Mouse (Mus musculus) testis, postnatal 14 days (tissue): Measurements from ENCODE around the gene Bola1.
"Not testable (repeated sequence)": the region's sequence is repeated elsewhere in the genome, so short reads cannot be mapped to it uniquely, and the experiment has no call there.

Experiments used
- DNase-seq: peaks from one replicate; pipeline ENCODE4 v3.0.0; 2021; ENCODE audit warnings: low spot score

The Bola1 gene

DNA sequence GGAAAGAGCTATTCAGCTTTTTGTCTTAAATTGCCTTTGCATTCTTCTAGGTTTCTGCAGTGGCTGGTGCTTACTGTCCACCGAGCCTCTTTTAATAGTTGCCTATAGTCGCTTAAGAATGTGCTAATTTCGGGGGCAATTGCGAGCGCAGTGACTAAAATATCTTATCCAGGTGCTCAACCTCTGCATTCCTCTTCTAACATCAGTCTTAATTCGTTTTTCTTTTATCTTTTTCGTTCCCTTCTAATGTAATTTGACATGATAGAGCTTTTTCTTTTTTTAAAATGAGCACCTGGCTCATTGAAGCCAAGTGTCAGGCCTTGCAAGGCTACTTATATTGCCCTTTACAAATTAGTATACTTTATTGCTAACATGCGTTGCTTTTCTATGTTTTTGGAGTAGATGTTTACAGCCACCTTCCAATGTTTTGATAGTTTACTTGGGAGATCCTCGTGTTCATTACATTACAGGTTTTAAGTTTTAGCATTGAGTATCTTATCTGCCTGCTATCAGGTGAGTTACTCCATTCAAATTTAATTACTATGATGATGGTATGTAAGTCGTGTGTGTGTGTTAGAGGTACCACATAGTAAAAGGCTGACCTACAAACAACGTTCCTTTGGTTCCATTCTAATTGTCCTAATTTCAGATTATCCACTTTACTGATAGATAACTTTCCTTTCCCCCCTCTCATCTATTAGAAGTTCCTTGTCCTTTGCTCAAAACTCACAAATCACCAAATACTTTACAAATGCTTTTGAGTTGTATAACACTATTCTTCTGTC lies 28.0 kb upstream of the Bola1 start:
- no peak for DNase-seq

DNA sequence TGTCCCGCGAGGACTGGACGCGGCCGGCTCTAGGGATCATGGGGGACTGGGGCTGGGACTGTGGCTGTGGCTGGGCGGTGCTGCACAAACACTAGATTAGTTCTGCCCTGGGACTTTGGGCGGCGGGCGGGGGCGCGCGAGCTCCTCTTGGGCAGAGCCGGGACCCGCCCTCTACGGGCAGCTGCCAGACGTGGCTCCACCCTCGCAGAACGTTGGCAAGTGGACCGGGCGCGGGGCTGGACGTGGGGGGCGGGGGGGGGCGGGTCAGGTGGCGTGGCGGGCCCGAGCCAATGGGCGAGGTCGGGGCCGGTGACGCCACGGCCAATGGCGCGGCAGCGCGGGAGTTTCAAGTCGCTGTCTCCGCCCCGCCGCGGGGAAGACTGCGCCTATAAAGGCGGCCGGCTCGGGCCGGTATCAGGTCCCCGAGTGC lies 26.9 kb upstream of the Bola1 start, which contains the start of gene Hist2h3c1:
Gene Hist2h3c1, plus strand, starts transcription at position 259 of the 430 bp plus-strand sequence.
- not testable (repeated sequence) for DNase-seq

DNA sequence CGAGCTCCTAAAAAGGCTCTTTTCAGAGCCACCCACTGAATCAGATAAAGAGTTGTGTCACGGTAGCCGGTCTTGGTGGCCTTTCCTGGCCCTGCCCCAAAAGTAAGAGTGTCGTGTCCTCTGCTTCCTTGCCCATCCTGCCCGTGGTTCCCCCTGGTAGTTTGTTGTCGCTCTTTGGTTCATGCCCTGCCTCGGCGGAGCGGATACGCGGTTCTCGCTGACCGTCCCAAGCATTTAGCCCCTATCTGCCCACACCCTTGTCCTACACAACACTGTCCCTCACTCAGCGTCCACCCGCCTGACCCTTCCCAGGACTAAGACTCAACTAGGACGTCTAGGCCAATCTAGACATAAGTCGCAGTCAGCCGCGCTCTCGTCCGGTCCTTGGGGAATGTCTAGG lies 26.5 kb upstream of the Bola1 start:
- not testable (repeated sequence) for DNase-seq

DNA sequence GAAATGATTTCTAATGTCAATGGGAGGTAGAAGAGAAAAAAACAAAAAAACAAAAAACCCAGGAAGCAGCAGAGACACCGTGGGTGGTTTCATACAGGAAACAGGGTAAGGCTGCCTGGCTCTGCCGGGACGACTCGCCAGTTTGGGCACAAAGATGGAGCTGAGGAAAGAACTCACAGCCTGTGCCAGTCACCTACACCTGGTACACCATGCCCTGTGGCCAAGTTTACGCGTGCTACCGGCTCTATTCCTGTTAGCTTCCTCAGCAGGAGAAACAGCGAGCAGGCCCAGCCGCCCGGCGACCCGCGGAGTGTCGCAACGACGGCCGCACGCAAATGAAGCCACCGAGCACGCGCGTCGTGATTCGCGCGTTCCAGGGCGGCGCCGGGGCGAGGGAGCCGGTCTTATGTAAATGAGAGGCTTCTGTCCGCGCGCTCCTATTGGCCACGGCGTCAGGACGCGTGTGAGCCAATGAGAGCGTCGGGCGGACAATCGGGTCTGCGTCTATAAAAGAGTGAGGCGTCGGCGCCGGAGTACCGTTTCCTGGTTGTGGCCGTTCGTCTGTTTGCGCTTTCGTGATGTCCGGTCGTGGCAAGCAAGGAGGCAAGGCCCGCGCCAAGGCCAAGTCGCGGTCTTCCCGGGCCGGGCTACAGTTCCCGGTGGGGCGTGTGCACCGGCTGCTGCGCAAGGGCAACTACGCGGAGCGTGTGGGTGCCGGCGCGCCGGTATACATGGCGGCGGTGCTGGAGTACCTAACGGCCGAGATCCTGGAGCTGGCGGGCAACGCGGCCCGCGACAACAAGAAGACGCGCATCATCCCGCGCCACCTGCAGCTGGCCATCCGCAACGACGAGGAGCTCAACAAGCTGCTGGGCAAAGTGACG lies 25.7 kb upstream of the Bola1 start, which contains the start of gene Hist2h2aa1:
Gene Hist2h2aa1, plus strand, starts transcription at position 495 of the 884 bp plus-strand sequence.
- DNase-seq, result peak; percentile 85

DNA sequence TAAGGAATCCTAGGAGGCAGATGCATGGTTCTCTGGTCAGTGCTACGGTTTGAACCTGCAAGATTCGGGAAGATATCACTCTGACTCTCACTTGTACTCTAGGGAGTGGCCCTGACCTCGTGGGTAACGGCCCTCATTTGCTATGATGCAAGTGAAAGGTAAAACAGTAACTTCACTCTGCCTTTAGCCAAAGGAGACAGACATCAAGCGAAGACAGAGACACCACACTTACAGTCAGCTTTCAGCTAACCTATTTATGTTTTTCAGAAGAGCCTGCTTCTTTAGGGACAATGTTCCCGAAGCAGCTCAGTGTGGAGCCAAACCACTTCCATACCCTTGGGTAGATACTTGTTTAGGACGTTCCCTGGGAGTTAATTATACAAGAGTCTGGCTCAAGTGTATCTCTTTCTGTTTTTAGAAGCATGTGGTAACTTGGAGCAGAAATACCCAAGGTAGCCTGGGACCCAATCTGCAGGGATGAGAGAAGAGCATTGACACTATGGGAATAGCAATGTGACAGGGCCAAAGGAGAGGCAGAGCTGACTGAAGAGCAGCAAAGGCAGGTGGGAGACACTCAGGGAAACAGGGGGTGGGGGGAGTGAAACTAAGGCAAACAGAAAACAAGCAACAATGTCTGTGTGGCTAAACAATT lies 24.5 kb upstream of the Bola1 start:
- DNase-seq, result no peak

DNA sequence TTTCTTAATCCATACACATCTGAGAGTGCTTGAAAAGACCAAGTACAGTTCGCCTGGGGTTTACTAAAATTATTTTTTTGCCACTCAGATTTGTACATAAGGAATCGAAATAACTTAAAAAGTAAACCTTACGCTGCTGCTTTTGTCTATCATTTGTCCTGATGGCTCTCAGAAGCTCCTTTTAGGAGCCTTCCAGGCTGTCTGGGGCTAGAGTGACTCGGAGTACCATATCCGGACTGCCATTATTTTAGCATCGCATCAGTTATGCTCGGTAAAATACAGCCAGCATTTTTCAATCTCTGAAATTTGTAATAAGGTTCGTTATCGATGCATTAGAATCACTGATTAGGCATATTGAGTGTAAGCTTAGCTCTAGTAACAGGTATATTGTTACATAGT lies 21.3 kb upstream of the Bola1 start:
- DNase-seq, result no peak

DNA sequence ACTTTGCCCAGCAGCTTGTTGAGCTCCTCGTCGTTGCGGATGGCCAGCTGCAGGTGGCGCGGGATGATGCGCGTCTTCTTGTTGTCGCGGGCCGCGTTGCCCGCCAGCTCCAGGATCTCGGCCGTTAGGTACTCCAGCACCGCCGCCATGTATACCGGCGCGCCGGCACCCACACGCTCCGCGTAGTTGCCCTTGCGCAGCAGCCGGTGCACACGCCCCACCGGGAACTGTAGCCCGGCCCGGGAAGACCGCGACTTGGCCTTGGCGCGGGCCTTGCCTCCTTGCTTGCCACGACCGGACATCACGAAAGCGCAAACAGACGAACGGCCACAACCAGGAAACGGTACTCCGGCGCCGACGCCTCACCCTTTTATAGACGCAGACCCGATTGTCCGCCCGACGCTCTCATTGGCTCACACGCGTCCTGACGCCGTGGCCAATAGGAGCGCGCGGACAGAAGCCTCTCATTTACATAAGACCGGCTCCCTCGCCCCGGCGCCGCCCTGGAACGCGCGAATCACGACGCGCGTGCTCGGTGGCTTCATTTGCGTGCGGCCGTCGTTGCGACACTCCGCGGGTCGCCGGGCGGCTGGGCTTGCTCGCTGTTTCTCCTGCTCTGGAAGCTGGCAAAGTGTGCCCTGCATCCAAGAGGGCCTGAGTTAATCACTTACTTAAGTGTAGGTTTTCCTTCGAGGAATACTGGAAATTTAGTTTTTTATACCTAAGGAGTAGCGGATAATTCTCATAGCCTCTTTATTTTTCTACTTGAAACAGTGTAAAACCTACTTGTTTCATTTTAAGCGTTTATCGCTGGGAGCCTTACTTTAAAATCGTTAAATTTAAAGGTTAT lies 20.7 kb upstream of the Bola1 start, which contains the start of gene Hist2h2aa2:
Gene Hist2h2aa2, minus strand, starts transcription at position 328 of the 850 bp plus-strand sequence.
- DNase-seq, result peak; percentile 92

DNA sequence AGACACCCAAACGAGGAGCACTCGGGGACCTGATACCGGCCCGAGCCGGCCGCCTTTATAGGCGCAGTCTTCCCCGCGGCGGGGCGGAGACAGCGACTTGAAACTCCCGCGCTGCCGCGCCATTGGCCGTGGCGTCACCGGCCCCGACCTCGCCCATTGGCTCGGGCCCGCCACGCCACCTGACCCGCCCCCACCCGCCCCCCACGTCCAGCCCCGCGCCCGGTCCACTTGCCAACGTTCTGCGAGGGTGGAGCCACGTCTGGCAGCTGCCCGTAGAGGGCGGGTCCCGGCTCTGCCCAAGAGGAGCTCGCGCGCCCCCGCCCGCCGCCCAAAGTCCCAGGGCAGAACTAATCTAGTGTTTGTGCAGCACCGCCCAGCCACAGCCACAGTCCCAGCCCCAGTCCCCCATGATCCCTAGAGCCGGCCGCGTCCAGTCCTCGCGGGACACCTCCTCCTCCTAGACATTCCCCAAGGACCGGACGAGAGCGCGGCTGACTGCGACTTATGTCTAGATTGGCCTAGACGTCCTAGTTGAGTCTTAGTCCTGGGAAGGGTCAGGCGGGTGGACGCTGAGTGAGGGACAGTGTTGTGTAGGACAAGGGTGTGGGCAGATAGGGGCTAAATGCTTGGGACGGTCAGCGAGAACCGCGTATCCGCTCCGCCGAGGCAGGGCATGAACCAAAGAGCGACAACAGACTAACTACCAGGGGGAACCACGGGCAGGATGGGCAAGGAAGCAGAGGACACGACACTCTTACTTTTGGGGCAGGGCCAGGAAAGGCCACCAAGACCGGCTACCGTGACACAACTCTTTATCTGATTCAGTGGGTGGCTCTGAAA lies 19.7 kb upstream of the Bola1 start, which contains the start of gene Hist2h3c2:
Gene Hist2h3c2, minus strand, starts transcription at position 174 of the 840 bp plus-strand sequence.
- not testable (repeated sequence) for DNase-seq

DNA sequence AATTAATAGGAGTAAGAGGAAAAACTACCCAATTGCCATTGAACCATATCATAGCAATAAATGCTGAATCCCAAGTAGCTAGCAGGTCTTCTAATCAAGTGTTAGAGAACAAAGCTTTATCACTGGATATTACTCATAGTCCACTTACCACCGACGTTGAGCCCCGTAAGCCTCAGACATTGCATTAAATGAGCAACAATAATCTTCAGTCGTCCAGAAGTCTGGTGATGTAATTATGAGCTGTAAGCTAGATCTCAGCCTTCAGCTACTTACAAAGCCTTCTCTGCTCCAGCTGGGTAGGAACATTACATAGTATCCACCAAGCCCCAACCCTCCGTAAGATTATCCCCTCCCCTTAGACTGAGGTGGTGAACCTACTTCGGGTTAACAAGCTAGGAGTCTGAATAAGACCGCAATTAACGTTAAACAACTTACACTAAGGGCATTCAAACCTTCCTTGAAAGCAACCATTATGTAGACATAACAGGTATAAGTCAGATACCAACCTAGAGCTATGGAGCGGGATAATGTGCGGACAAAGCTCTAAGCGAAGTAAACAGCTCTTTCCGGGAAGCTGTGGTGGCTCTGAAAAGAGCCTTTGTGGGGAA lies 18.5 kb upstream of the Bola1 start:
- peak; percentile 53 for DNase-seq

DNA sequence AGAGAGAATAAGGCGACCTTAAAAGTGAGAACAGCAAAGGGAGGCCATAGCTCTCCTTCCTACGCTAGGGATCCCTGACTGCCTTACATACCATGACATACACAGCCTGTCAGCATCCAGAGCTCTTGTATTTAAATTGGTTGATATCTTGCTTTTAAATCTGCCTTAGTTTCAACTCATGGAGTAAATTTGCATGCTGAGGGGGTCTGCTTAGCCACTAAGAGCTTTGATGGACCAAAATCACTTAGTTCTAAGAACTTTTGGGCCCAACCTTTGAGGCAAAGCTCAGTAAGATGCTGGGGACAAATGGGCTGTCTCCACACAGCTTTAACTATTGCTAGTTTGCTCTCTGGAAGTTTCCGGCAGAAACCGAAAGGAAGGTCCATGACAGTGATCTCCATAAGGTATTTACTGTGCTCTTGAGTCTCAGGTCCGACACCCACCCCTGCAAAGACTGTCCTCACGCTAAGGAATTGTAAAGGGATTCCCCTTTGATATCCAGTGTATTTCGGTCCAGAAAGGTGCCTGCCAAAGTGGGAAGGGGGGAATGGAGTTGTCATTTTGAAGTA lies 17.9 kb upstream of the Bola1 start:
- DNase-seq, result no peak

DNA sequence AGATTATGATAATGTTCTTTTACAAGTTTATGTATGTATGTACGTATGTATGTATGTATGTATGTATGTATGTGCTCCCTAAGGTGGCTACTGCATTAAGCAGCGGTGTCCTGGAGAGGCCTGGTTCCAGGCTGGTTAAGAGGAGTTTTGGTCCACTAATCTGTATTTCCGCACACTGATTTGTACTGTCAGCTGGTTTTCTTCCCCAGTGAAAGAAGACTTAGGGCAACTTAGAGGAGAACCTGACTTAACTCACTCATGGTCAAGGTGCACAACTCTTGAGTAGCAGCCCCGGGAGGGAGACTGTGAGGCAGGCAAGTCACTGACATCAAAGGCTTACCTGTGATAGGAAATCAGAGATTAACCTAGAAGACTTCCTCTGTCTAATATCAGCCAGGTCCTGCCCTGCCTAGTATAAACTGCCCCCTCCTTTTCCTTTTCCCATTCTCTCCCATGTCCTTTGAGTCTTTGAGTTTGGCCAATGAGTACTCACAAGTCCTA lies 17.4 kb upstream of the Bola1 start:
- no peak for DNase-seq

DNA sequence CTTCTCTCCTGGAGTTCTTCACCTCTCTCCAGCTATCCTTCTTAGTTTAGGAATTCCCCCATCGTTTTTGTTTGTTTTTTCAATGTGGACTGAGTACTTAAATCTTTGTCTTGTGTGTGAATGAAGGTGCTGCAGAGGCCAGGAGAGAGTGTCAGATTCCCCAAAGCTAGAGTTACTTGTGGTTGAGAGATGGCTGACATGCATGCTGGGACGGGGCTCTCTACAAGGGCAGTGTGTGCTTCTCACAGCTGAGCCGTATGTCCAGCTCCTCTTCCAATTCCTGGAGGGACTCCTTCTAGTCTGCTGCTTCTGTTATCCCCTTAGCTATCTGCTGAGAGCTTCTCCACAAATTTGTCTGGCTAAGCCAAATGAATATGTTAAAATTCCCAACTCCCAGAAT lies 16.3 kb upstream of the Bola1 start:
- DNase-seq, result no peak

DNA sequence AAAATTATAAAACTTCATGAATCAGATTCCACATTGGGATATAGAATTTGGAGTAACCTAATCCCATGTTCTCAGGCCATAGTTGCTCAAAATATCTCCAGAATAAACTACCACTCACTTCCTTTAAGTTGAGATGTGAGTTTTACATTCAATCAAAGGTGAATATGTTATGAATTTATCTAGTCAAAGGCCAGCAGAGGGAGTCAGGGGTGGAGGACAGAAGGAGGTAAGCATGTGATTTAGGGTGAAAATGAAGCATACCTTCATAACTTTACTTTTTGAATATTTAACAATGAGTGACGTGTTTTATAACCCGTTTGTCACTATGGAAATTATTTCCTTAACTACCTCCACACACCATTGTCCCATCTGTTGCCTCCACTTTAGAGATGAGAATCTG lies 15.4 kb upstream of the Bola1 start:
- DNase-seq, result no peak

DNA sequence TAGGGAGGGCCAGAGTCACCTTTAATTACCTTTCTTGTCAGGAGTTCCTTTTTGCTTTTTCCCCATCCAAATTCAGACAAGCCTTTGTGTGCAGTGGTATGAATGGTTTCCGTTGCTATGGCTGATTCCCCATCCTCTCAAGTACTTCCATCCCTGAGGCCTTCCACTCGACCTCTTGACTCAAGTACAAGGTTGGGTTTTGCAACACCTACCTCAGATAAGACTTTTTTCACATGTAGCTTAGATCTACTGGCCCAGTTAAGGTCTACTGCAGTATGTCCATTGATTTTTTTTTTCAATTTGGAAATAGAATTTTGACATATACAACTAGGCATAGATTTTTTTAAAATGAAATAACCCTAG lies 12.2 kb upstream of the Bola1 start:
- DNase-seq, result no peak

DNA sequence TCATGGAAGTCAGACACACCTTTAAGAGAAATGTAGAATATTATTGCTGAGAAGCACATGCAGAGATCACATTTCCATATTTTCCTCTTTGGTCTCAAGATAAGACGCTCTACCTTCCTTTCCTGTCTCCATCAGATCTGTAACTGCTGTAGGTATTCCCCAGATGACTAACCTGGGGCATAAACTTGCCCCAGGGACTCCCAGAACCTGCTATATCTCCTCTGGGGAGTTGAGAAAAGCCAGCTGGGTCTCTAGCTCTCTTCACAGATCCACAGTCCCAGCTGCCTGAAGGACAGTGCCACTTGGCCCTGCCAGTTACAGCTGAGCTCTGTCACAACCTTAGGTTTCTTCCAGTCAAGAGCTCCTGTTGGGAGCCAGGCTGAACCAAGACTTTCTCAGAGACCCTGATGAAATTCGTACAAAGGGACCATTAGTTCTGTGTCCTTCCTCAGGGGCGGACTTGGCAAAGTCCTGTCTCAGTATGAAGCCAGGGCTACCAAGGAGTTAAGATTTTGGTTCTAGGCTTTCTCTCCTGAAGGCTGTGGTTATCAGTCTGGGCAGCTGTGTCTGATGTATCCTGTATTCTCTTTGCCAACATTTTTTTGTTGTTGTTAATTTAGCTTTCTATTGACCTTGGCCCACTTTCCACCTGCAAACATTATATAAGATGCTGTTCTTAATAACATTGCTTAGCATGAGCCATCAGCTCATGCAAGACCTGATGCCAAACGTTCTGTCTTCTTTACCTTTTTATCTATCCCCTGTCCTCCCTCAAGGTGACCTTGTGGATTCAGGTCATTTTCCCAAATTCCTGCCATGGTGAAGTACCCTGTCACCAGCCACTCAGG lies 11.6 kb upstream of the Bola1 start:
- DNase-seq, result no peak

DNA sequence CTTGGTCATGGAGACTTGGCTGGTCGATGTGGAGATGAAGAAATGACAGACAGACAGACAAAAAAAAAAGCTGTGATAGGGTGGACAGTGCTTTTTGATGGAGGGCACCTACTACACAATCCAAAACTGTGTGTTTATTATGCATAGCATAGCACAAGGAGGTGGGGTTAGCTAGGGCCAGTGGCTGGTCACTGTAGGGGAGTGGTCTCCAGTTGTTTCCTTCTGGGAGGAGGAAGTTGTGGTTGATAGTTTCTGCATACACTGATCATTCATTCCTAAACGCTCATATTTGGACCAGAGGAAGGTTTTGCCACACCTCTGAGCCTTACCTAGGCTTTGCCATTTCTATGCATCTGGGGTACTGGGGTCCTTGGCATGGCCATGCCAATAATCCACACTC lies 10.9 kb upstream of the Bola1 start:
- no peak for DNase-seq

DNA sequence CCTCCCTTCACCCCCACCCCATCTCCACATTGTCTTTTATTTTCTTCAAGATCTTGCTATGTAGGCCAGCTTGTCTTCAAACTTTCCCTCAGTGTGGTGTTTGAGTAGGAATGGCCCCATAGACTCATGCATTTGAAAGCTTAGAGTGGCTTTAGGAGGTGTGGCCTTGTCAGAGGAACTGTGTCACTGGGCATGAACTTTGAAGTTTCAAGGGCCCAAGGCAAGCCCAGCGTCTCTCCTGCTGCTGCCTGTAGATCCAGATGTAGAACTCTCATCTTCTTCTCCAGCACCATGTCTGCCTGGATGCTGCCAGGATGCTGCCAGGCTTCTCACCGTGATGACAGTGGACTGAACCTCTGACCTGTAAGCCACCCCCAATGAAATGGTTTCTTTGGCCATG lies 9.3 kb upstream of the Bola1 start:
- DNase-seq, result no peak
